Mouse (Mus musculus) spleen, embryonic (tissue): ENCODE measurements around the gene Mindy3.

Experiments used
- CTCF ChIA-PET: fragments of 350-600 bp; sonication (Branson Sonifier 250); formaldehyde crosslinking; loops from one replicate; lab custom pipeline; 2022; lab: Charles Lee

Gene Mindy3

DNA sequence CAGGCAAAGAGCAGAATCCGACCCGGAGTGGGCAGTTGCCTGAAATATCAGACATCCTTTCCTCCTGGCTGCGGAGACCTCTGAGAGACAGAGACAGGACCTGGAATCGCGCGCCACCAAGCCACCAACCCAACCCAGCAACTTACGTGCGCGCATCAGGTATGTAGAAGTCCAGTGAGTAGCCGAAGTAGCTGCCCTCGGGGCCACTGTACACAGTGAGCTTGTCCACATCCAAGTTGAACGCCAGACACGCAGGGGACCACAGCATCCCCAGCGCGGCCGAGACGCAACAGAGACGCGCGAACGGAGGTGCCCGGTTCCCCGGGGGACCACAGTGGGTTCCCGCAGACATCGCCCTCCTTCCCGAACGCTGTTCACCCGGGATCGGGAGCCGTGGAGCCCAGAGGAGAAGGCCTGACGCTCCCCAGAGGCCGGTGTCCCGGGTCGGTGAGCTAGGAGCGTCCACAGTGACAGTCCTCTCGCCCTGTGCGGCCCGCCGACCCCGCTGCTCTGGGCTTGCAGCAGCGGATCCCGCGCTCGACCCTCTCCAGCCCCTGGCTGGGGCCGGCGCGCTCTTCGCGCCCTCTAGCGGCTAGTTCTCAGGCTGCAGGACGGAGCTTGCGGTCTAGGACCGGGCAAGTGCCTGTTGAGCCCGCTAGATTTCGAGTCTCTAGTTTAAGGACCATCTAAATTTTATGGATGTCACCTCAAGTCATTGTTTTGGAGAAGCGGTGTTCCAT is 117.7 kb downstream of the Mindy3 start, which contains the start of gene Itga8:
Gene Itga8 (minus strand): TSS at position 492 of the 740 bp plus-strand sequence.
- CTCF ChIA-PET, result no interaction called here

DNA sequence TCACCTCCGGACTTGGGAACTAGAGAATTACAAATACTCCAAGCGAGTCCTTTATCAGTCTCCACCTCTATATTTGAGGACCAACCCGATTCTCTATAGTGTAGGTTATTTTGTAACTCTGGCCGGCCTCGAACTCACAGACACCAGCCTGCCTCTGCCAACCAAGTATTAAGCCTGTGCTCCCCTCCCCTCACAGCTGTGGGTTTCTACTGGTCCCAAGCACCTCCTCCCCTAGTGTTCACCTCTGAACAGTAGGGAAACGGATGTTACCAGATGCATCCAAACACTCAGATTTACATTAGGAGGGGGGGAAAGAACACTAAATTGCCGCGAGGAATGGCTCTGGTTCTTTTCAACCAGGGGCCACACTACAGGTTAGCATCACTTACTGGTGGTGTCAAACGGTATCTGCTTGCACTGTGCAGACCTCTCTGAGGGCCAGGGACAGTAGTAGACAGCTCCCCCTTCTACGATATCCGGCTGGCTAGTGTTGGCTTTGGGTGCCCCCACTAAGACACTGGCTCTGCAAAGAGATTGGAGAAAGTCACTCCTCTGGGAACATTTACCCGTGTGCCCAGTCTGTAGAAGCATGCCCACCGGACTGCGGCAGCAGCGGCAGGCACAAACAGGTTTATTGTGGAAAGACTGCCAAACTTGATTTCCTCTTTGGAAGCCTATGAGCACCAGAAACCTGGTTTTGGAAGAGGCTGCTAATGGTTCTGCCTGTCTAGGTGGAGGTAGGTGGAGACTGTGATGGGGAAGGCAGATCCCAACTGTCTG is 118.6 kb downstream of the Mindy3 start:
- CTCF ChIA-PET, result no interaction called here

DNA sequence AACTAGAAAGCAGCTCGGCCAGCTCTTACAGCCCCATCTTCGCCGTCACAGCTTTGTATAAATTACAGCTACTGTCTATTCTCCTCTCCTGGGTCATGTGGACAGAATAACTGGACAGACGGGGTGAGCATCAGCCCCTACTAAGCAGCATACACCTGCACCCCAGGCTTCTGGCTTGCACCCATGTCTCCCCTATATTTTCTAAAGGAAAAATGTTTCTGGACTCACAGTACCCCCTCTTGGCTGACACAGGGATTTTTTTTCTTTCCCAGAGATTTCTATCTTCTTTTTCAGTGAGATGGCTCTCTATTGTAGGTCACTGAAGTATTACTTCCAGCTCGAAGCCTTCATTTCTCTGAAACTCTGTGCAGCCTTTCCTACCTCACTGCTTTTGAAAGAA is 122.0 kb downstream of the Mindy3 start:
- CTCF ChIA-PET, result interaction anchor here (0.6 kb wide), 1 partner anchor 123 kb away, joined by 3 read pairs; no protein-coding TSS in a partner anchor
